Mouse (Mus musculus) right cerebral cortex, postnatal 4 days (tissue): ENCODE data around the gene Gm49601.

Source experiments
- DNase-seq: peaks from one replicate; pipeline ENCODE4 v3.0.0-alpha.2; 2022

Gene Gm49601

GRCm38 (mm10) chr16:18605705-18606104 is 20.5 kb downstream of the Gm49601 start:
- no peak for DNase-seq

- no peak for DNase-seq
Observed at GRCm38 (mm10) chr16:18604267-18604701, 21.9 kb downstream of the Gm49601 start.

GRCm38 (mm10) chr16:18601447-18601846 is 24.8 kb downstream of the Gm49601 start:
- DNase-seq, result no peak

GRCm38 (mm10) chr16:18598006-18598405 is 28.2 kb downstream of the Gm49601 start:
- no peak for DNase-seq

GRCm38 (mm10) chr16:18596255-18596654 is 30.0 kb downstream of the Gm49601 start:
- no peak for DNase-seq

GRCm38 (mm10) chr16:18593930-18594329 is 32.3 kb downstream of the Gm49601 start:
- no peak for DNase-seq

GRCm38 (mm10) chr16:18591047-18592018 is 34.9 kb downstream of the Gm49601 start:
- DNase-seq, result peak; percentile 38

GRCm38 (mm10) chr16:18589804-18590790 is 36.1 kb downstream of the Gm49601 start, which contains the start of gene Tbx1:
Tbx1 (minus strand) TSS chr16:18590671.
- no peak for DNase-seq

GRCm38 (mm10) chr16:18589080-18589621 is 37.1 kb downstream of the Gm49601 start:
- DNase-seq, result no peak

- DNase-seq, result no peak
Observed at GRCm38 (mm10) chr16:18588738-18589055, 37.5 kb downstream of the Gm49601 start.

- DNase-seq, result no peak
Observed at GRCm38 (mm10) chr16:18587847-18588737, 38.1 kb downstream of the Gm49601 start.

- no peak for DNase-seq
Observed at GRCm38 (mm10) chr16:18586906-18587546, 39.2 kb downstream of the Gm49601 start.

GRCm38 (mm10) chr16:18586076-18586905 is 39.9 kb downstream of the Gm49601 start:
- DNase-seq, result no peak

- DNase-seq, result no peak
Observed at GRCm38 (mm10) chr16:18585676-18586075, 40.6 kb downstream of the Gm49601 start.

GRCm38 (mm10) chr16:18584901-18585510 is 41.2 kb downstream of the Gm49601 start:
- DNase-seq, result no peak

GRCm38 (mm10) chr16:18583673-18584357 is 42.4 kb downstream of the Gm49601 start:
- DNase-seq, result no peak

- DNase-seq, result no peak
Observed at GRCm38 (mm10) chr16:18583169-18583568, 43.1 kb downstream of the Gm49601 start.

- DNase-seq, result no peak
Observed at GRCm38 (mm10) chr16:18582426-18583148, 43.6 kb downstream of the Gm49601 start.
